Mouse (Mus musculus): Measurements from ENCODE around the gene Mboat1.
A peak's percentile ranks its signal among the peaks of the same experiment; 100 is the strongest.

The Mboat1 gene

DNA sequence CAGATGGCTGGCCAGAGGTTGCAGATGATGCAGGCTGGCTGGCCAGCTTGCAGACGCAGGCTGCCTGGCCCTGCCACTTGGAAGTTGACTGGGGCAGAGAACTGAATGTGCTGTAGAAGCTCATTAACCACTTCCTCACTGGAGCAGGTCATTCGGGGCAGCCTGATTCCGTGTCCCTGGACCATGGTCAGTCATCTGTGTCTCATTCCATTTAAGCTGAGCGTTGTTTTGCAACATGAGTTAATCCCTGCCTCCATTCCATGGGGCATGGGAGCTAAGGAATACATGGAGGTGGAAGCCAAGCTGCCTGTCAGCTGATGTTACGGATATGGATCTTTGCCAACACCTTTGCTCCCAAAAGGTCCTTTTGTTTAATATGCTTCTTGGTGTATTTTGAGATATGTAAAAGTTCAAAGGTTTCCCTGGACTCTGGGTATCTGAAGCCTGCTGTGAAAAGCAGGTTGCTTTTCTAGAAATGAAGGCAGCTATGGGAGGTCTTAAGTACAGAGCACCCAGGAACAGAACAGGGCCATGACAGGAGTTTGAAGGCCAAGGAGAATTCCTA lies 114.1 kb downstream of the Mboat1 start:
- ATAC-seq (ENCODE audit: low TSS enrichment), result no peak

DNA sequence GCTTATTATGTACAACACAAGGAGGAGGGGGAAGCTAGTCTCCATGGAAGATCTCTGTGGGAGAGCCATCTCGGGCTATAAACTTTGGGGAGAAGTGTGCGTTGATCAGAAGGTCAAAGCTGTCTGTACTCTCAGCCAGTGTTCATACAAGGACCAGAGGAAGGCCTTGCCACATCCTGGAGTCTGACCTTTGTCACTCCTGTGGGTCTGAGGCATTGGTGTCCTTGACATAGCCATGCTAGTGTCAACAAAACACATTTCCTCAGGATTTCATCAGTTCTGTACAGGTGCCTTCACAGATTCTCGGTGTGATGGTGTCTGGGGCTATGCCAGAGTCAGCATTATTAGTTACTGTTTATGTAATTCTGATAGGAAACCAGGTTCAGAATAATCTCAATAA lies 115.1 kb downstream of the Mboat1 start:
- ATAC-seq (ENCODE audit: low TSS enrichment), result no peak

DNA sequence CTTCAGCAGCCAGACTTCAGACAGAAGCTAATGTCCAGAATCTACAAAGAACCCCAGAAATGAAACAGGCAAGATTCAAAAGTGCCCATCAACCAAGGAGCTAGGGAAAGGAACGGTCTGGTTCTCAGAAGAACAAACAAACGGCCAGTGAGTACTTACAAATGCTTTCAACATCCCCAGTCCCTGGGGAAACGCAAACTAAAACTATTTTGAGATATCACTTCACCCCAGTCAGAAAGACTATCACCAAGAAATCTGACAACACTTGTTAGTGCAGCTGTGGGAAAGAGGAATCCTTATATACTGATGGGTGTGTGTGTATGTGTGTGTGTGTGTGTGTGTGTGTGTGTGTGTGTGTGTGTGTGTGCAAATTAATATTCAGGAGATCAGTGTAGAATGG lies 116.4 kb downstream of the Mboat1 start:
- ATAC-seq (ENCODE audit: low TSS enrichment), result no peak

DNA sequence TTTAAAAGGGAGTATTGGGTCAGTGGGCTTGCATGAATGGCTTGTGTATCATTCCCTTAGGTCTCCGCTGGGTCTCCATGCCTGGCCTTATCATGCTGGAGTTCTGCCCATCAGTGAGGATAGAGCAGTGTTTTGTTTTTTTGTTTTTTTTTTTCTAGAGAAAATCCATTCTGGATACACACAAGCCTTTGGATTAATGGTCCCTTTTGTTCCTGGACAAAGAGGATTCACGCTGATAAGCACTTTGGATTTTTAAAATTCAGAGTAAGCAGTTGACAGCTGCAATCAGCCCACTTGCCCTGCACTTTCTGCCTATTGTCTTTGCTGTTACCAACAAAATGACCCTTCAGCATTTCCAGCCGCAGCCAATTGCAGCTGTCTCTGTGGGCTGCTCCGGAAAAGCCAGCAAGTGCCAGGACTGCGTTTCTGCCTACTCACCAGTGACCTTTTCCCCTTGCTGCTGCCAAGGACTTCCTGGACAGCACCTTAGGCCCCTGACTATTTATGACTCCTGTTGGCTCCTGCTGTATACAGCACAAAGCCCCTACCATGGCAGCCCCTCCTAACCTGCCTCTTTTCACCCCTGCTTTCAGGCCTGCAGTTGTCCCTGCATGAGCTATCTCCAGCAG lies 117.5 kb downstream of the Mboat1 start:
- peak; percentile 76 for ATAC-seq (ENCODE audit: low TSS enrichment)

DNA sequence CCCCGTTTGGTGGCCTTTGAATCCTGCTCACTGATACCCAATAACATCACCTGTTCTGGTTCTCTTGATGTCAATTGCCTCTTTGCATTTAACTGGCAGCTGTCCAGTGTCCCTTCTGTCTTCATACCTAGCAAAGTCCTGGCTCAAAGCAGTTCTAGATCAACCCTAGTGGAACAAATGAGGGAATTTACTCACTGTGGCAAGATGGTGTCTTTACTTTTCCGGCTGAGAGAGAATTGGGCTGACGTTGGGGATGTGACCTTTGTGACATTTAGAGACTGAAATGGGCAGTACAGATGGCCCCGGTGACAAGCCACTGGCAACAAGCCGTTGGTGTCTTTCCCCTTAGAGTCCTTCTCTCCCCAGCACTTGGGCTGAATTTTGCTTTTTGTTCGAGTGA lies 118.1 kb downstream of the Mboat1 start:
- no peak for ATAC-seq (ENCODE audit: low TSS enrichment)

DNA sequence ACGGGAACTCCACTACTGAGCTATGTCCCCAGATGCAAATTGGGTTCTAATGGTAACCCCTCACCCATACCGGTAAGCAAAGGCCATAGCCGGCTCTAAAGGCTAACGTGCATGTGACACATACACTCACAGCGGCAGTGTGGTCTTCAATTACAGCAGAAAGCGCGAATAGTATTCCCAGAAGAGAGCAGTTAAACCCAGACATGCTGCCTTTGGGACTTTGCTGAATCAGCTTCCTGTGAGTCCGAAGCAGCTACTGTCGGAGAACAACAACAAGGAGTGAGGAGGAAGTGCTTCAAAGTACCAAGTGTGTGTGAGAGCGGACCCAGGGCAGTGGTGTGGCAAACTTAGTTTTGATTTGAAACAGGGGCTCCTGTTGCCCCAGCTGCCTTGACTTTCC lies 122.5 kb downstream of the Mboat1 start:
- no peak for ATAC-seq (ENCODE audit: low TSS enrichment)

DNA sequence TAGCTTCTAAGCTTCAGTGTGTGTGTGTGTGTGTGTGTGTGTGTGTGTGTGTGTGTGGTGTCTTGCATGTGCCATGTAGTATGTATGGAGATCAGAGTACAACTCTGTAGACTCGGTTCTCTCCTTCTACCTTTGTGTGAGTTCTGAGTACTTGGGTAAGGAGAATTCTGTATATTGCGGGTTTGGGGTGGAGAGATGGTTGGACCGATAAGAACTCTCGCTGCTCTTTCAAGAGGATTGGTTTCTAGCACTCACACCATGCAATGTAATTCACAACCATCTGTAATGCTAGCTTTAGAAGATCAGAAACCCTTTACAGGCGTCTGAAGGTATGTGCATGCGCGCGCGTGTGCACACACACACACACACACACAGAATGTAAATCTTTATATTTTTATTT lies 123.0 kb downstream of the Mboat1 start:
- no peak for ATAC-seq (ENCODE audit: low TSS enrichment)

DNA sequence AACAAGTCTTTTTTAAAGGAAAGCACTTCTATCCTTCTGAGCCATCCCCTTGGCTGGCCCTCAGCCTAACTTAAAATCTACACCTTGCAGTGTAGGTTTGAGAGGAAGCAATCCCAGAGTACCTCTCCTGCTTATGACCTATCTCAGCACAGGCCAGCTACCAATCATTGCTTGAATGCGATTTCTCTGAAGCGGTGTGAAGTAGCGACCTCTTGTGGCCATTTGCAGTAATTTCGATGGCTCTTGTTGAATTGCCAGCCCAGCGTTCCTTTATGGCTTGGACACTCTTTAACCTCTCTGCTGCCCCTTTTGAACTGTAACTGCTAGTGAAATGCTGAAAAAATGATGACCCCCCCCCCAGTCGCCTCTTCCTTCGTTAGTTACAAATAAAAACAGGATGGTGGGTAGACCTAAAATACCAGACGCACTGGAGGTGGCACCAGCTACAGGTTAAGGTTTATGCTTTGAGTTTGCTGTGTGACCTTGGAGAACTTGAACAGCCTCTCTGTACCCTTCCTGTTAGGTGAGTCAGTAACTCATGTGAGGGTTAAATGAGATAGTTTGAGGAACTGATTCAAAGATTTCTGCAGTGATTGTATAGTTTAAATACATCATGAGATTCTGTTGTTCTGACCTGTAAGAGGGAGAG lies 123.7 kb downstream of the Mboat1 start:
- ATAC-seq (ENCODE audit: low TSS enrichment), result peak; percentile 90

DNA sequence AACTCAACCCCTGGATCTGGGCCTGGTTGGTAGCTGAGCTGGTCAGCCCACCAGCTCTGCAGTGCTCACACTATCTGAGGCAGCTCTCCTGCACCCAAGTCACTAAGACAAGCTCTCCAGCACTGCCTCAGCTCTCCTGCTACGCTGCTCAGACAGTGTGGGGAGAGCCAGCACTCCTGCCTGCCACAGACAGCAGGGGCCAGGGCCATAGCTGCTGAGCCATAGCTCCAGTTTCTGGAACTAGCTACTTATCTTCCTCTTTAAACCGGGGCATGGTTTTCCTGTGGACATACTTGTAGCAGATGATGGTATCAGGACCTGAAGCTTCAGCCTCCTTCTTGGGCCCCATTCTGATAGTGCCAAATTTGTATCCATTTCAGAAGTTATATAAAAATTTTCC lies 127.4 kb downstream of the Mboat1 start:
- no peak for ATAC-seq (ENCODE audit: low TSS enrichment)

DNA sequence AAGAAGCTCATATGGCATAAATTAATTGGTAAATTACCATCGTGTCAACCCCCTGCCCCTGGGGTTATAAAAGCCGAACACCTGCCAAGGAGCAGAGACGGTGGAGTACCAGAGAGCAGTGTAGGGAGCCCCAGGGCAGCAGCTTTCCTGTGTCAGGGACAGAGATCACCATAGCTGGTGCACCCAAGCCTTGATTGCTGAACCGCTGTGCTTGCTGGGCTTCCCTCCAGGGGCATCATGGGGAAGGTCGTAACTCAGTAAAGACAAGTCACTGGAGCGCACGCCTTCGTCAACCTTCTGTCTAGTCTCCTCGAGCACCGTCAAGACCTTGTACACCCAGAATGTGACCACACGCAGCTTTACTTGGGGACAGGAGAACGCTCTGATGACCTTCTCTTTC lies 128.0 kb downstream of the Mboat1 start:
- no peak for ATAC-seq (ENCODE audit: low TSS enrichment)

DNA sequence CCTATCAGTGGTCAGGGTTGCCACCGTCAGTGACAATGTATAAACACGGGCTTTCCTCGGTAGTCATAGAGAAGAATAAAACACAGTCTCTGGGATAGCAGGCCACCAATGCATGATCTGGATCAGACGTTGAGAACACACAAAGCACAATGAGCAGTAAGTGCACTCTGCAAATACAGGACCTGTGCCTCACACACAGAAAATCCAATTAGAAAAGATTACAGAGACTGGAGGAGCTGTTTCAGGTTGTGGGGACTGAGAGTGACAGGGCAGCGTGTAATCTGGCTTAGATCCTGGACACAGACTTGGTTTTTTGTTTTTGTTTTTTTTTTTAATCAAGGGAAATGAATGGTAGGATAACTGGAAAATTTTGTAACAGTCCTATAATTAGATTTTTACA lies 128.5 kb downstream of the Mboat1 start:
- ATAC-seq (ENCODE audit: low TSS enrichment), result no peak

DNA sequence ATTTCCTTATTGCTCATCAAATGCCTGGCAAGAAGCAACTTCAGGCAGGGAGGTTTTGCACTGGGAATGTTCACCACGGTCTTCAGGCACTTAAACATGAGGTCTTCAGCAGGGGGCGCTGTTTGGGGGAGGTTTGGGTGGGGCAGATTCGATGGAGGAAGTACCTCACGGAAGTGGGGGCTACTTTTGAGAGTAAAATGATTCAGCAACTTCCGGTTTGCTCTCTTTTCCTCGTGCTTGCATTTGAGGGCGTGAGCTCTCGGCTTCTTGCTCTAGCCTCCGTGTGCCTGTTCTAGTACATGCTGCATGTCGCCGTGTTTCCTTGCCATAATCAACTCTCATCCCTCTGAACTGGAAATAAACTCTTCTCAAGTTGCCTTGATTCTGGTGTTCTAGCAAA lies 129.7 kb downstream of the Mboat1 start:
- ATAC-seq (ENCODE audit: low TSS enrichment), result no peak

DNA sequence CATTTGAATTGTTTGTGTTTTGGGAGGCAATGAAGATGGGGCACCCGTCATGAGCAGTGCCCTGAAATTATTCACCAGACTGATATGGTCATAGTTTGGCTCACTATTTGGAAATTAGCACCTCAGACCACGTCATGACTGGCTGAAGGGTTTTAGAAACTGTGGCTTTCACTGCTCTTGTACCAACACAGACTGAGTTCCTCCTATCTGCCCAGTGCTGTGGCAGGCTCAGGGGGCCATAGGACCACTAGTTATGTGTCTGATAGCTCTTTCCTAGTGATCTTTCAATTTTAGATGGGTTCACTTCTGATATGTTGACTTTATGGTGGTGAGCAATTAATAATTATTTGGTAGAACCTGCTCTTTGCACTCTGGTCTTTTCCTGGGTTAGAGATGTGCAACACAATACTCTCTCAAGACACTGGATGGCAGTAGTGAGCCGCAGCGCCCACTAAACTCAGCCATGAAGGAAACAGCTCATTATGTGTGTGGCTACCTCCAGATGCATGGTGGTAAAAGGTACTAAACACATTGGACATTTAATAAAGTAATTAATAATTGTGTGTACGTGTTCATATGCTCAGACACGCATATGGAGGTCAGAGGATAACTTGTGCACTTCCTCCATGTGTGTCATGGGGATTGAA lies 135.9 kb downstream of the Mboat1 start:
- ATAC-seq (ENCODE audit: low TSS enrichment), result peak; percentile 93
